Mouse (Mus musculus): ENCODE data around the gene Sh3bp4. TPM values are rescaled to one million over a fixed set of nuclear protein-coding genes. Genes with fewer than 3 reads are reported as not detected.

The Sh3bp4 gene
- total RNA-seq, 2 experiments from 2014 or later, result not detected

DNA sequence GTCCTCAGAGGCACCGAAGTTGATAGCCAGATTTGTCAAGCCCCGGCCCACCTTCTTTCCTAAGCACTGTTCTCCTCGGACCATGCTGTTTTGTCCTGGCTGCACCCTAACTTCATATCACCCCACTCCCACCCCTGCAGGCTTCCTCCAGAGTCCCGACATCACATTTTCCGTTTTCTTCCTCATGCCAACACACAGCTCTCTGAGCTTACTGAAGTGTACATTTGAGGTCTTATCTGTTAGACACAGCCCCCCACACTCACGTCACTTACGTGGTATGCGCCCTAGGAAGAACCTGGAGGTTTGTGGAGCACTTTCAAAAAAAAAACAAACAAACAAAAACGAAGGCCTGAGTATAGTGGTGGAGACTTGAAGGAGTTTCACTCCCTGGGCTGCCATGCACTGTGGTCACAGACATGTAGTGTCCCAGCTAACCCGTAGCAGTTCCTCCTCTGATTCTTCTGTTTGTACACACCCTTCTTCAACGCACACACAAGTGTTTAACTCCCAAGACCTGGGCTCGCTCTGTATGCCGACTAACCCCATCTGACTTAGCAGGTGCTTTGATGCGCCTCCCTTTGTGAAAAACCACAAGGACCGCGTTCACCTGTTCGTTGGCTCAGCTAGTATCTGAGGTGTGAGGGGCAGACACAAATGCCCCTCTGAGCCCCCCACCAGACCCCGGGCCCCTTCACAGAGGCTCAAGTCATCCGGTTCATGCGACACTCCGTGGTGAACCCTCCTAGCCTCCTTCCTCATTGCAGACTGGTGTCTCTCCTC lies 19.8 kb downstream of the Sh3bp4 start:
- ATAC-seq (replicated peaks; ENCODE audit: low FRiP score, low TSS enrichment, poor library complexity, severe bottlenecking), result peak; percentile 38

DNA sequence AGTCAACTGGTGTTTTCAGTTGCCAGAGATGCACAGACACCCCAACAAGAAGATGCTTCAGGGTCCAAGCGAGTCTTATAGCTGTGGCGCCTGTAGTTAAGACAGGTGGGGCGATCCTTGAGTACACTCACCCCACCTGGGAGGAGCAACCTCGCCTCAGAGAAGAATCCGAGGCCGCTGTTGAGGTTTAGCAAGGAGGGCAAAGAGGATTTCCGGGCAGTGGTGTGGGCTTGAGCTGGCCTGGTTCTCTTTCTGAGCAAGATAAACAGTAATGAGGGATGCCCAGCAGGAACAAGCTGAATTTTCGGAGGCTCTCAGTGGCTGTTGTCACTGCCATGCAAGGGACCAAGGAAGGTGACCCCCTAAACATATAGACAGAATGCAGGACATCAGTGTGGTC lies 20.5 kb downstream of the Sh3bp4 start:
- ATAC-seq (replicated peaks; ENCODE audit: low FRiP score, low TSS enrichment, poor library complexity, severe bottlenecking), result no peak

DNA sequence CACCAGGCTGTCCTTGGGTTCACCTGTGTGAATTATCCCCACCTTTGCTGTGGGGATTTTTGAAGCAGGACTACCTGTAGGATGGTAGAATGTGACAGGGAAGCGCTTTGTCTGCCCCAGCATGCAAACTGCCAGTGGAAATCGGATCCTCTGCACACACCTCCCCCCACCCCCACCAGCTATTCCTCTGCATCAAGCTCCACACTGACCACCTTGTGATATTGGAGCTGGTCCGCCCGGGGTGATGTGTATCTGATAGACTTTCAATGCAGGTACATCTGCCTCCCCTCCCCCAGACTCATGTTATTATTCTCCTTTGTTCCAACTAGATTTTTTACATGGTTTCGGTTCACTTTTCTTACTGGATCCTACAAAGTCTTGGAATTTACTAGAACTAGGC lies 21.8 kb downstream of the Sh3bp4 start:
- ATAC-seq (replicated peaks; ENCODE audit: low FRiP score, low TSS enrichment, poor library complexity, severe bottlenecking), result no peak

DNA sequence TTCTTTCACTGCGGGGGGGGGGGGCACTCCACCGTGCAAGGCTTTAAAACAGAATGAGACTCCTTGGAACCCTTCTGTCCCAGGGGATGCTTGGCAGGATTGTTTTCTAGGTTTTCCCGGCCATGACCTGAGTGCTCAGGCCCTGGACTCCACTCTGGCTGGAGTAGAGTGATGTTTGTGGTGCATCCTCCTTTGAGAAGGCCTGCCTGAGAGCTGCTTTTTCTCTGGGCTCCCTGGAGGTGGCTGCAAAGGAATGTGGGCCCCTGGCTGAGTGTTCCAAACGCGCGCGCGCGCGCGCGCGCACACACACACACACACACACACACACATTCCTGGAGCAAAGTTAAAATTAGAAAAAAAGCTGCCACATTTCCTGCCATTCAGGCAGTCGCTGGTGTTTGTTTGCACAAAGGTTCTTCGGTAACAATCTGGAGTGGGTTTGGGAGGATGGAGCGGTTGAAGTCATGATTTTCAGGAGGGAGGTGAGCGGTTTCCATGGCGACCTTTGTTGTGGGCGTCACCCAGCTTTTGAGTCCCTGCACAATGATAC lies 22.3 kb downstream of the Sh3bp4 start:
- ATAC-seq (replicated peaks; ENCODE audit: low FRiP score, low TSS enrichment, poor library complexity, severe bottlenecking), result no peak

DNA sequence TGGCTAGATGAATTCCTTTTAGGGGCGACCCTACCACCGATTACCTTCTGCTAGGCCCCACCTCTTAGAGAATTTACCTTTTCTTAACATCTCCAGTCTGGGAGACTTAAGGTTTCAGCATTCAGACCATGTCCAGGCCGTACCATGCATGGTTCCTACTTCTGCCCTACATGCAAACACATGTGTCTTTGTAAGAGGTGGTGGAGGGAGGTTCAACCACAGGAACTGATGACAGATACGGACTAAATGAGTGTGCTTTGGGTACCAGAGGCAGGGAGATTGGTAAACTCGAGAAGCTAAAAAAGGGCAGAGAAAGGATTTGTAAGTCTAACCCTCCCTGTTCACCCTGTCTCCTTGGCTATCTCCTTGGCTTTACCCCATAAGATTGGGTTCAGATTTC lies 23.5 kb downstream of the Sh3bp4 start:
- ATAC-seq (replicated peaks; ENCODE audit: low FRiP score, low TSS enrichment, poor library complexity, severe bottlenecking), result no peak

DNA sequence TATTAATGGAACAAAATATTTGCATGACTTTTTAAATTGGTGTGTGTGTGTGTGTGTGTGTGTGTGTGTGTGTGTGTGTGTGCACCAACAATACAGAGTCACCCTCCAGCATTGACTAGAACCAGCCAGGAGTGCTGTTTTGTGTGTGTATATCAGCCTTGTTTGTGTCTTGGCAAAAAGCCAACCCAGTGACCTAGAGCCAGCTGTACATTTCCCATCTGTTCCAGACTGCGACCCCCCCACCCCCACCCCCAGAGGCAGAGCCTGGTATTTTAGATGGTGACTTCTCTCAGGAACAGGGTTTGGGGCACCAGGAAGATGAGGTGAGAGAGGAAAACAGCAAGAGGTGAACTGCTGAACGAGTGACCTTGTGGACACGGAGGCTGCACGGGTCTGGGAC lies 24.2 kb downstream of the Sh3bp4 start:
- no peak for ATAC-seq (replicated peaks; ENCODE audit: low FRiP score, low TSS enrichment, poor library complexity, severe bottlenecking)

DNA sequence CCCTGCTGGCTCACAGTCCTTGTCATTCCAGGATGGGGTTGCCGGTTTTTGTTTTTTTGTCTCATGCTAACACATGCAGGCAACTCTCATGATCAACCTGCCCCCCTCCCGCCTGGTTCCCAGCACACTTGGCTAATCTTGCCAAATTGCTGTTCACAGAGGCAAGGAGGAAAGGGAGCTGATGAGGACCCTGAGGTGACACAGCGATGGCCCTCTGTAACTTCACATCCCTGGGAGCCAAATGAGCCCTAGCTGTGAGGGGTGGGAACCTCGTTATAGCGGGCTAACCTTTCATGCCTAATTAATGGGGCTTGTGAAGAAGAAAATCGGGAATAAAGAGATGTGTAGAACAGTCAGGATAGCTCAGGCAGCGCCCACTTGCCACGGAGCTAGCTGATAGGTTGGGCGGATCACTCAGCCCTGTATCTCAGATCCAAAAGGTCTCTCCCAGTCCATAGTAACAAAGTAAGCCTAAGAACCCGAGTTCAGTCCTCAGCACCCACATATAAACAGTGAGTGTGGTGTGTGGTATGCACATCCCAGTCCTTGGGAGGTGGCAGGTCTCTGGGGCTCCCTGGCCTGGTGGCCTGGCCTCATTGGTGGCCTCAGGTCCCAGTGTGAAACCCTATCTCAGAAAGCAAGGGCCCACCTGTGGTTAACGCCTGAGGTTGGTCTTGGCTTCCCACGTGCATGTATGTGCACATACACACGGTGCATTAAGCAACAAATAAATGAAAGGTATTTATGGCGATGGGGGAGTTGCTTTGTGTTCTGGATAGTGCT lies 25.6 kb downstream of the Sh3bp4 start:
- ATAC-seq (replicated peaks; ENCODE audit: low FRiP score, low TSS enrichment, poor library complexity, severe bottlenecking), result no peak

DNA sequence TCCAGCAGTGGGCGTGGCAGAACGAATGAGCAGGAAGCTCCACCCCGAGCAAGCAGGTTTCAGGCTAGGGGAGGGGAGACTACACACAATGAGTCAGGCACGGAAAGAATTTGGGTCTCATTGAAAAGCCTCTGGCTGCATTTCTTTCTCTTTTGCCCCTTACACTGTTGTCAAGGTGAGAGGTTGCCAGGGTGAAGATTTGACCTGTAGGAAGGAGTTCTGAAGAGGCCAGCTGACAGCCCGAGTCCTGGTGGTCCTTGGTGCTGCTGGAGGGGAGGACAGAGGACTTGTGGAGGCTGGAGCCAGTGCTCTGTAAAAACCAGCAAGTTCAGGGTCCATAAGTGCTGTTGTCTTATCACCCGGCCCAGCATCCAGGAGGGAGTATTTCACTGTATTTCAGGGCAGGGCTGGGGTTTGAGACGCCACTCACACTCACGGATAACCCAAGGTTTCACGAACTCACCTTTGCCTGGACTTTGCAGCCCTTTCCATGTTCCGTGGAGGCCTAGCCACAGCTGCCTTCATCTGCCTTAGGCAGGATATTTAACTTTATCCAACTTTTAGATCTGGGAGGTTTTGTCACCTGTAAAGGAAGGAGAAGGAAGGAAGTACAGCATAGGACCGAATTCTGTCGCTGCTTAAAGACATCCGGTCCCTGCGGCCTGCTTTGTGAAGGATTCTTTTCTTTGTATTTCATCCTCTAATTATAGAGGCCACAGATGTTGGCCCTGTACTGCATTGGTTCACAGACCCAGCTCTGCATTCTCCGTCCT lies 32.2 kb downstream of the Sh3bp4 start:
- ATAC-seq (replicated peaks; ENCODE audit: low FRiP score, low TSS enrichment, poor library complexity, severe bottlenecking), result no peak

DNA sequence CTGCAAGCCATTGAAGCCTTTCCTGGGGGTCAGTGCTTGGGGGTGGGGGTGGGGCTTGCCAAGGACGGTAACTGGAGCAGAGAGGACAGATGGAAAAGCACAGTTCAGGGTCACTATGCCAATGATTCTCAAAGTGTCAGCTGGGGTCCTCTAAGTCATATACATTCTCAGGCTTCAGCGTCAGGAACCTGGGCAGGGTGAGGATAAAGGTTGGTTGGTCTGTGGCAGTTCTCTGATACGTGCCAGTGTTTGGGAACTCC lies 32.7 kb downstream of the Sh3bp4 start:
- ATAC-seq (replicated peaks; ENCODE audit: low FRiP score, low TSS enrichment, poor library complexity, severe bottlenecking), result no peak

DNA sequence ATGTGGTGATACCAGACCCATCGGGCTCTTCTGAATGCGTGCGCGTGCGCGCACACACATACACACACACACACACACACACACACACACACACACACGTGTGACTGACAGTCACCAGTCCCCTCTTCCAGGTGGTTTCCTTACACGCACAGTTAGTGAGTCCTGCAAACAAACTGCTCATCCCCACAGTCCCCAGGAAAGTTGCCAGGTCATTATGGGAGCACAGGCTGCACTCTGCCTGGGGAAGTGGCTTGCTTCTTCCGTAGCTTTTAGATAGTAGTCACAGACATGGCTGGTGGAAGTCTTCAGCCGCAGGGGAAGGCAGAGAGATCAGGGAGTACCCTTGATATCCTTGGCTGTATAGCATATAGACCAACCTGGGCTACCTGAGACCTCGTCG lies 33.3 kb downstream of the Sh3bp4 start:
- ATAC-seq (replicated peaks; ENCODE audit: low FRiP score, low TSS enrichment, poor library complexity, severe bottlenecking), result no peak

DNA sequence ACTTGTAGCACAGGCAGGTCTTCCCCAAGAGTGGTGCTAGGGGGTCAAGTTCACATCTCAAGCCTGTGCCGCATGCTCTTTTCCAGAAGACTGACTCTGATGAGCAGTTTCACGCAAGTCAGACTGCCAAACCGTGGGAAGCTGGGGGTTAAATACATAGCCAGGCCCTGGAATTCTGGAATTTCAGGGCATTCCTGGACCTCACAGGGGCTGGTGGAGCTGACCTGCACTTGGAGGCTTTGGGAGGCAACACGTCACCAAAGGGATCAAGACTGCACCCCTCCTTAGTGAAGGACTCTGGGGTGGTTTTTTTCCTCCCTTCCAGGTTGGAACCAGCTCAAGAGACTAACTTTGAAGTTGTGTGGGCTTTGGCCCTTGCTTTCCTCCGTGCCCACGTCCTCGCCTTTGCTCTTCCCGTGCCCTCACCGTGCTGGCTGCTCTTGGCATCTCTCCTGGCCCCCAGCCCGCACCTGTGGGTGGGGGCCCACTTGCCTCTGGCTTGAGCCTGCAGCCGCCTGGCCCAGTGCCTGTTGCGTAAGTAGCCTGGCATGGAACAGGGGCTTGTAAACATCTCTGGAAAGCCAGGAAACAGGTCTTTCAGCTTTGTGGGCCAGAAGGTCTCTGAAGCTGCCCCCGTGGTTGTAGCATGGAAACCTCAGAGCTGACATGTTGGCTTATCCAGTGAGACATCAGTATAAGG lies 34.0 kb downstream of the Sh3bp4 start:
- ATAC-seq (replicated peaks; ENCODE audit: low FRiP score, low TSS enrichment, poor library complexity, severe bottlenecking), result no peak

DNA sequence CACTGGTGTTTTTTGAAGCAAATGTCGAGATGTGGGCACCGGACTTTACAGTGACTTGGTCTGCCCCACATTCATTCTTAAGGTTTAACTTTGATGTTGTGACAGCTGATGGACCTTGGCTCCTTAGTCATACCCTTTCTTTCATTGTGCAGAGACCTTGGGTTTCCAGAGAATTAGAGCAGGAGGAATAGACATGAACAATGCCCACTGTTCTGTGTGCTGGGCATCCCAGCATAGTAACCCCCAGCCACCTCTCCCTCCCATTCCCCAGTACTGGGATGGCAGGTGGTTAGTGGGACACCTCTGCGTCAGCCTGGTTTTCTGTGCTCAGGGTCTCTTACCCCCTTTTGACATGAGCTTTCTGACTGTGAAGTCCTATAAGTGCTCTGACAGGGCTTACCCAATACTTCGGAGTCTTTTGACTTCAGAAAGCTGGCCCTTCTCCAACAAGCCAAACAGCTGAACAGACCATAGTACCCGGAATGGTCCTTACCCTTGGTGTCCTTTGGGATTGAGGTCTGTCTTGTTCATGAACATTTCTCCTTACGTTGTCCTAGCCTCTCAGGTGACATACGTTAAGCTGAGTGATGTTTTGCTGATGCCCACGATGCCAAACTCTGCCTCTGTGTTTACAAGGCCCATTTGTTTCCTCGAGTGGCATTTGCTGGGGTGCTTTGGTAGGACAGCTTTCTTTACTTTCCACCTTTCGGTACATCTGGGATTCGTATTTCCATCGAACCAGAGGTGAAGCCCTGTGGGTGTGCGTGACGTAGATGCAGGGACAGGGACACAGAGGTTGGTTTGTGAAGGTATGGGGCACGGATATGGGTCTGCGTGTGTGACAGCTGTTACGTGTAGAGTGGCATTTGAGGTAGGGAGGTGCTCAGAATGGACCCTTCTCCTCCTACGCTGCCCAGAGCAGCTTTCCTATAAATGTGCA lies 35.9 kb downstream of the Sh3bp4 start:
- ATAC-seq (replicated peaks; ENCODE audit: low FRiP score, low TSS enrichment, poor library complexity, severe bottlenecking), result no peak

DNA sequence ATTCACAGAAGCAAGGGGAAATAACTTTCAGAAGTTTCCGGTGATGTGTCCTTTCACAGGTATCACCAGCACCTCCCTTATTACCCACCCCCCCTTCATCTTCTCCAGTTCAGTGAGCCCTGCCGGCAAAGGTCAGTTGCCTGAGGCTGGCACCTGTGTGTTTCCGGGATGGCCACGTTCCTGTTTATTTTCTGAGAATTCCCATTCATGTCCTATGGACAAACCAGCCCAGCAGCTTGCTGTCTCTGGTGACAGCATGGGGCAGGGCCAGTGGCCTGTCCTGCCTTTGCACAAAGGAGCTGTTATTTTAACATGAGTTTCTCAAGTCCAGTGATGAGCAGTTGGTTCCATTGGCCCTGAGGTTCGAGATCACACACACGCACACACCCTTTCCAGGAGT lies 37.3 kb downstream of the Sh3bp4 start:
- ATAC-seq (replicated peaks; ENCODE audit: low FRiP score, low TSS enrichment, poor library complexity, severe bottlenecking), result no peak

DNA sequence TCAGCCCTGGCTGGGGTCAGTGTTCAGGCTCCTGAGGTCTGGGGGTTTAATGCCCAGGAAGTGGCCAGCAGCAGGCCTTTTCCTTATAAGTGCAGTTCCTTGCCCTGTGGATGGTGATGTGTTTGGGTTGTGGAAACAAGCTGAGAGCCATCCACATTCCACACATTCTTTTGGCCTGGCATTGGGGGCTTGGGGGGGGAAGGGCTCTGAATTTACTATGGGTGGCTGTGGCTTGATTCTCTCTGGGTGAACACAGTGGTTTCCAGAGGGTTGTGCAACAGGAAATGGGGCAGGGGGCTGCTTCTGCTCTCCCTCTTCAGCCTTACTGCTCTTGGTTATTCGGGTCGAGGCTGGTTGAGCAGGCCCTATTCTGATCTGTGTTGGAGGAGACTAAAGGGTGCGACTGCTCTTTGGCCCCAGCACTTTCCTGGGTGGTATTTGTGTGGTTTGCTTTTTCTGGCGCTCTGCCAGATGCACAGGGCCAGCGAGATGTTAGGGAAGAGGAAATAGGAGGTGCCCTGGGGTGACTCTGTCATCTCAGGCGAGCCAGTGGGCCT lies 38.2 kb downstream of the Sh3bp4 start:
- ATAC-seq (replicated peaks; ENCODE audit: low FRiP score, low TSS enrichment, poor library complexity, severe bottlenecking), result 0 out of 2 replicates have a peak, but pooled peaks have one; percentile 59

DNA sequence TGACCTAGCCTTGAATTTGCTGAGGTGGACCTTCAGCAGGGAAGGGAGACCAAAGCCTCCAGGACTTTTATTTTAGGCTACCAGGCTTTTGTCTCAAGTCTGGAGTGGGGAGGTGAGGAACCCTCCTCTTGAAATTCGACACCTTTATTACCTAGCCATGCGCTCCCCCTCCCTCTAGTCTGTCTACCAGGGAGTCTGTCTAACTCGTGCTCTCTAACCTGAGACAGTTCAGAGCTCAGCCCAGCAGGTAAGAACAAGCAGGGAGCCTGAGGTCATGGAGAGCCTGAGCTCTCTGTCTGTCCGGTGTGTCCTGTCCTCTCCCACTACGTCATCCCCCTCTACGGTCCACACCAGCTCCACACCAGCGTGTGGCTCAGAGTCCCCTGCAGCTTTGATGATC lies 39.6 kb downstream of the Sh3bp4 start:
- no peak for ATAC-seq (replicated peaks; ENCODE audit: low FRiP score, low TSS enrichment, poor library complexity, severe bottlenecking)

DNA sequence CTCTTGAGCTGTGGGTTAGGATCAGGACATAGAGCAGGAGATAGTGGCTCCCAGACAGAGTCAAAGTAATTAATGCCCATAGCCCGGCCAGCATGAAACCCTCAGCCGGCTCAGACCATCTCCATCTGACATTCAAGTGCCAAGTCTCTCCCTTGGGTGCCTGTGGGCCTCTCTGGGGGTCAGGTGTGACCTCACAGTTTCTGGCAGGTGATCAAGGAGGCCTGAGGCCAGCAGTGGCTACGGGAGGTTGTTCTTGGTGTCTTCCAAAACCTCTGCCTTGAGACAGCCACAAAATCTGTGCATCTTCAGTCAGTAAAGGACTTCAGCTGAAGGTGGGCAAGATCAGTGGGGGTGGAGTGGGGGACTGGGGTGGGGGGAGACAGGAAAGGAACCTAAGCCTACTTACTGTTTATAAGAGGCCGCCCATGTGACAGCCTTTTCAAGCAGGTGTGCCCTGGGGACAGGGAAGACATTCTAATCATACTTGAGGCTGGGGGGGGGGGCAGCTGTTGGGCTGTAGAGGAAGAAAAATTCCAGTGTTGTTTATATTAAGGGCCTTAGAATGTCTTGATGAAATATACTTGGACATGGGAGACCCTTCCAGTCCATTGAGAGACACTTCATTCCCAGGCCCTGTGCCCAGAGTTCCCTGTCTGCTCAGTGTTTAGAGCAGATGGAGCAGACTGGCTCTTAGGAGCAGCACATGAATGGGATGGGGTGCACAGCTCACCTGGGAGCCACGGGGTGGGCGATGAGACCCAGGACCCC lies 40.7 kb downstream of the Sh3bp4 start:
- no peak for ATAC-seq (replicated peaks; ENCODE audit: low FRiP score, low TSS enrichment, poor library complexity, severe bottlenecking)

DNA sequence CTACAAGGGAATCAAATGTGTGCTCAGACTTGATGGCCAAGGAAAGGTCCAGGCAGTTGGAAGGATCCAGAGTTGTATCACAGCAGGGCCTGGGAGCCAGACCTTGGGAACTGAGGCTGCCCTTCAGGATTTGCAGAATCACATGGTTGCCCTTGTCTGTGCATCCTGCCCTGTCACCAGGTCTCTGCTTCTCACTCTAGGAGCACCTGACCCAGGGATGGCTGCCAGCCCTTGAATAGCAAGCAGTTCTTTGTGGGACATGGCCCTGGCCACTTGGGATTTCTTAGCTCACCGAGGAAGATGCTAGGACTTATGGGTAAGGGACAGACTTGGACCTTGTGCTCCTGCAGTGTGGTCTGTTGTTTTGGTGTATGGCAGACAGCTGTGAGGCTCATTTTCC lies 42.3 kb downstream of the Sh3bp4 start:
- no peak for ATAC-seq (replicated peaks; ENCODE audit: low FRiP score, low TSS enrichment, poor library complexity, severe bottlenecking)

DNA sequence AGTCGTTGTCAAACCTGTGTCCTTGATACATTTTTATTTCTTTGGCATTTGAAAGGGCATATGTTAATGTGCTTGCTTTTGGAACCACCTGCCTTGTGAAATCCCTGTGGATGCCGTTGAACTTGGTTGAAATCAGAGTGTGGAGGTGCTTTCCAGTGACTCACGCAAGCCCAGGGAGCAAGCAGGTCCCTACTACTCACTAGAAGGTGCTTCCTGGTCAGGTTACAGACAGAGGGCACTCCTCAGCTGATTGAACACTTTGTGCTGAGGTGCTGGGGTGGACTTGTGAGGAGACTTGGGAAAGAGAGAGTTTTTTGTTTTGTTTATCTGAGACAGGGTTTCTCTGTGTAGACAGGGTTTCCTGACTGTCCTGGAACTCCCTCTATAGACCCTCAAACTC lies 43.5 kb downstream of the Sh3bp4 start:
- no peak for ATAC-seq (replicated peaks; ENCODE audit: low FRiP score, low TSS enrichment, poor library complexity, severe bottlenecking)

Data from megakaryocyte-erythroid progenitor cell, adult 5-6 weeks (primary cell).